Mouse (Mus musculus) olfactory bulb, adult 2 months (tissue): ENCODE measurements around the gene Suclg2. TPM values are rescaled to one million over a fixed set of nuclear protein-coding genes. Genes with fewer than 3 reads are reported as not detected.
"Not testable (repeated sequence)": the region's sequence is repeated elsewhere in the genome, so short reads cannot be mapped to it uniquely, and the experiment has no call there.

Experiments
- H3K27ac ChIP-seq: fragments of 200-500 bp; 2 replicates; pipeline ENCODE4 v1.5.1; 2012; ENCODE audit warnings: low read depth, low read length; ENCODE audit not compliant: insufficient read depth
- H3K4me1 ChIP-seq: fragments of 200-500 bp; 2 replicates; pipeline ENCODE4 v1.6.1; 2012; ENCODE audit warnings: low read length; ENCODE audit not compliant: control insufficient read depth, insufficient read depth
- H3K4me3 ChIP-seq: fragments of 200-500 bp; 2 replicates; pipeline ENCODE4 v1.5.1; 2012; ENCODE audit warnings: mild to moderate bottlenecking, low read depth, low read length, moderate library complexity; ENCODE audit not compliant: insufficient read depth
- CTCF ChIP-seq: fragments of 200-500 bp; IDR thresholded peaks from 2 replicates; pipeline ENCODE4 v1.5.1; 2012; ENCODE audit warnings: low read depth, mild to moderate bottlenecking, low read length, moderate library complexity; ENCODE audit not compliant: insufficient read depth
- POLR2A ChIP-seq: fragments of 200-500 bp; IDR thresholded peaks from 2 replicates; pipeline ENCODE4 v1.6.1; 2012; ENCODE audit warnings: mild to moderate bottlenecking, low read depth, low read length, moderate library complexity; ENCODE audit not compliant: insufficient read depth
- WGBS: fragments of 180-500 bp; shearing (Covaris S2); methylation state at CpG from one replicate; pipeline ENCODE4 v1.1.7; 2018; 5-methylcytosine and 5-hydroxymethylcytosine counted together
- polyA plus RNA-seq: library from polyadenylated mRNA; stranded (reverse); fragments of >200 nt; gene quantifications from 2 replicates; pipeline ENCODE4 v1.2.4, GENCODE M21; 2012; ENCODE audit warnings: low replicate concordance; ENCODE audit not compliant: missing spikeins, insufficient read depth, insufficient read length

The Suclg2 gene
- polyA plus RNA-seq, 1 experiment, result not detected

DNA sequence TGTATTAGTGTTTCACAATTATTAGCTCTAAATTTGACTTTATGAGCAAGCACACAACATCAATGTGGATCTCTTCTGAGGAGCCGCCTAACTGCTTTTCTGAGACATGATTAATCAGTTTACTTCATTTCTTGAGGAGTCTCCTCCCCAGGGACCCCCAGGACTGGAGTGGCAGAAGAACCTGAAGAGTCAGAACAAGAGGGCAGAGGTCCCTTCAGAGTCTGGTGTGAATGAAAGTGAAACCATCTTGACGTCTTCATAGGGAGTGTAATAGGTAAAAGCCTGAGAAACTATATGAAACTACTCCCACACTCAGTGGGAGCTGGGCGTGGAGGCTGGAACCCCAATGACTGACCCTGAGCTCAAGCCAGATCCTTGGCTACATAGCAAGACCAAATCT, 105.4 kb downstream of the Suclg2 start:
- 93% methylated on average over 3 of the region's 3 CpGs for WGBS
- no peak overlapping the region for H3K27ac ChIP-seq
- no peak overlapping the region for H3K4me3 ChIP-seq
- TF ChIP-seq CTCF (no peak), POLR2A (no peak)
- H3K4me1 ChIP-seq, result no peaks in the 10 kb centered on the region

DNA sequence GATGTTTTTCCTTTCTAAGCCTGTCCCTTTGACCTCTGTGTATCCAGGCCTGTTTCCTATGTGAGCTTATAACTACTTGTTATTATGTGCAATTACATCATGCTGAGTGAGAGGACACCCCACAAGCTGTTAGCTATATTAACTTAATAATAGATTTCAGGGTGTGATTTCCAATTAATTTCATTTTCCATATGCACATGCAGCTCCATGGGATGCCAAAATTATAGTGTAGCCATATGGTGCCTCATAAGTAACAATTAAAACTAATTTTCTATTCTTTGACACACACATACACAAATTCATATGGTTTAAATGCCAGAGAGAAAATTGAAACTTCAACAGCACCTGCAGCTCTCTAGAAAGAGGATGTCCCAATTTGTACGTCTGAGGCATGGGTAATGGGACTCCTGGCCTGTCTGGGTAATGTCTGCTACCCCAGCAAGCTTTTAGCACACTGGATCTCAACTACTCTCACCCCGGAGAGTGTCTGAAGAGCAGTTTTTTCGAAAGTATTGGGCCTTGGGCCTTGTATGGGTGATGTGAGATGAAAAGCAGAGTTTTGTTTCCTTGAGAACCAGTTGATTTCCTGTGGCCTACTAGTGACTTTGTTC, 106.1 kb downstream of the Suclg2 start:
- TF ChIP-seq CTCF (no peak), POLR2A (no peak)
- 68% methylated on average over 3 of the region's 3 CpGs for WGBS
- Histone ChIP-seq H3K4me3 (no peak overlapping the region), H3K27ac (no peak overlapping the region), H3K4me1 (no peaks in the 10 kb centered on the region)

DNA sequence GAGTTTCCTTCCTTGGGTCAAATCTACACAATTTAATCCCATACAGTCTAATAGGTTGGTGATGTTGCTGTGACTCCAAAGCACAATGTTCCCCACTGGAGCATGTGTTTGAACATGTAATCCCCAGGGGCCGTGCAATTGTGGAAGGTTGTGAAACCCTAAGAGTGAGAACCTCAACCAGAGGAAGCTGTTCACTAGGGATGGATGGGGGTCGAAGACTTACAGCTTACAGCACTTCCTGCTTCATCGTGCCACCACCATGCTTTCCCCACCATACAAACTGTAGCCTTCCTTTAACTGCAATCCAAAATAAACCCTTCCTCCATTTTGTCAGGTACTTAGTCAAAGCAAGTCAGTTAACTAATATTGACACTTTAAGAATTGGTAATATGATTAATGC, 107.5 kb downstream of the Suclg2 start:
- Histone ChIP-seq H3K4me1 (no peaks in the 10 kb centered on the region), H3K4me3 (no peak overlapping the region), H3K27ac (no peak overlapping the region)
- 94% methylated on average over 3 of the region's 3 CpGs for WGBS
- TF ChIP-seq CTCF, result no peak
- TF ChIP-seq POLR2A, result no peak

GRCm38 (mm10) chr6:95608123-95608522, 110.5 kb downstream of the Suclg2 start:
- Histone ChIP-seq H3K27ac (no peak overlapping the region), H3K4me1 (no peaks in the 10 kb centered on the region), H3K4me3 (no peak overlapping the region)
- no peak for TF ChIP-seq POLR2A
- TF ChIP-seq CTCF, result no peak
- 97% methylated on average over 3 of the region's 3 CpGs for WGBS

- H3K4me3 ChIP-seq, H3K27ac ChIP-seq, H3K4me1 ChIP-seq: not testable (repeated sequence)
- WGBS, result 93% methylated on average over 8 of the region's 8 CpGs
These were observed 117.9 kb downstream of the Suclg2 start for GRCm38 (mm10) chr6:95600731-95601130.

DNA sequence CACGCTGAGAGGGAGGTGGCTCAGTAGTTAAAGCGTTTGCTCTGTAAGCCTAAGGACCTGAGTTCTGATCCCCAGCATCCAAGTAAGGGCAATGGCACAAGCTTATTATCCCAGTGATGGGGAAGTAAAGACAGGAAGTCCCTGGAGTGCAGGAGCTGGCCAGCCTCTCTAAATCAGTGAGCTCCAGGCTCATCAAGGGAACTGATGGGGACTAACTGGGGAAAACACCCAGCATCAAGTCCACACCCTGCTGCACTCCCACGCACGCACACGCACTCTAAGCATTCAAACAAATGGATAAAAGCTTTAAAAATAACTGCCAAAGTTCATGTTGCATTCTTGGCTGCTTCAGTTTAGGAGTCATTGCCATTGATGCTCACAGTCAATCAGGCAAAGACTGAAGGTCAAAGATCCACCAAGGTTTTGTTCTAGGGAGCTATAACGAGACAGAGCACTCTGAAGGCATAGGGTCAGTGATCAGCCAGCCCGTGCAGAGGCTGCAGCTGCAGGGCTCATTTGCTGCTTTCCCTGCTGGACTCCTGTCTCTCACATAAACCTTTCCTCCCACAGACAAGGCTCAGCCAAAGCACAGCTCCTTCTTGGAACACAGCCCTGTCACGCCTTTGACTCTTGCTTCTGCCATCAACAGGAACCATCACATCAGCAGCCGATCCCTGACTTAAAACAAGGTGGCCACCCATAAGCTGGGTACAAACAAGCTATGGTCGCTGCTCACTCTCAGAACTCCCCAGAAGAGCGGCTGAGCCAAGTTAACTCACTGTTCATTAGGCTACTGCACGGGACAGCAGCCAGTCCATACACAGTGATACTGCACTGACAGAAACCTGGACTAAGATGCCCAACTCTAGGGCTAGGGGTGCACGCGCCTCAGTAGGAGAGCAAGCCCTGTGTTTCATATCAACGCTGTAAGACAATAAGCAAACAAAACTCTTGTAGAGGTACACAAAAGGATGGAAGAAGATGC, 121.5 kb downstream of the Suclg2 start:
- TF ChIP-seq CTCF, result no peak
- no peak for TF ChIP-seq POLR2A
- 66% methylated on average over 15 of the region's 15 CpGs for WGBS
- H3K4me3 ChIP-seq, result no peak overlapping the region
- no peak overlapping the region for H3K27ac ChIP-seq
- H3K4me1 ChIP-seq, result 0 out of 2 replicates have a peak, but pooled peaks cover 3% of the 10 kb centered on the region

GRCm38 (mm10) chr6:95595852-95596251, 122.7 kb downstream of the Suclg2 start:
- H3K4me3 ChIP-seq, result no peak overlapping the region
- WGBS, result 89% methylated on average over 2 of the region's 2 CpGs
- no peak overlapping the region for H3K27ac ChIP-seq
- TF ChIP-seq POLR2A (no peak), CTCF (no peak)
- H3K4me1 ChIP-seq, result 0 out of 2 replicates have a peak, but pooled peaks cover 3% of the 10 kb centered on the region

DNA sequence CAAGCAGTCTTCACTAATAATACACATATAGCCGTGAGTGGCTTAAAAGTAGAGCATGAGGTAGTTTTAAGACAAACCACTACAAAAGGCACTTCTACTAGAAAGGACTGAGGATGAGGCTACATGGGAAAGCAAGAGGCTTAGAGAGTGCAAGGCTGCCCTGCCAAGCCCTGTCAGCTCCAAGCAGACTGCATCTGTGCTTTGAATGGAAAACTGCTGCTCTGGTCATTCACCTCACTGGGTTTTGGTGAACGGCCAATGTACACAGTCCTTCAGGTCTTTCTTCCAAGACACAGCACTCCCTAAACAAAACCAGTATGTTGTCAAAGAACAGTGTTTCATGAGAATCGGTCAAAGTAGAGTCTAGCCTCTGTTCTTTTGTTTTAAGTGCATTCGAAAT, 124.4 kb downstream of the Suclg2 start:
- H3K27ac ChIP-seq, result no peak overlapping the region
- H3K4me1 ChIP-seq, result 0 out of 2 replicates have a peak, but pooled peaks cover 3% of the 10 kb centered on the region
- TF ChIP-seq POLR2A (no peak), CTCF (no peak)
- 57% methylated on average over 4 of the region's 4 CpGs for WGBS
- no peak overlapping the region for H3K4me3 ChIP-seq

- WGBS, result 93% methylated on average over 6 of the region's 6 CpGs
- TF ChIP-seq CTCF (no peak), POLR2A (no peak)
- Histone ChIP-seq H3K4me3 (no peak overlapping the region), H3K27ac (no peak overlapping the region), H3K4me1 (0 out of 2 replicates have a peak, but pooled peaks cover 3% of the 10 kb centered on the region)
These were observed 126.2 kb downstream of the Suclg2 start for GRCm38 (mm10) chr6:95592396-95592795.
